Mouse (Mus musculus) limb, embryonic 12.5 days (tissue): ENCODE data around the gene Usp24. TPM values are rescaled to one million over a fixed set of nuclear protein-coding genes. Genes with fewer than 3 reads are reported as not detected.
A peak's percentile ranks its signal among the peaks of the same experiment; 100 is the strongest.

Experiments used
- ATAC-seq: fragments of 200-750 bp; cut with Nextera tagmentation; 2 replicates; pipeline ENCODE4 v1.8.0; 2017; ENCODE audit warnings: low read depth, moderate TSS enrichment; ENCODE audit not compliant: insufficient number of reproducible peaks, insufficient read depth, low FRiP score, low TSS enrichment
- H3K27ac ChIP-seq: fragments of 300-500 bp; sonication (generic); 2 replicates; pipeline ENCODE4 v1.5.1; 2016; ENCODE audit warnings: mild to moderate bottlenecking, moderate library complexity
- H3K27me3 ChIP-seq: fragments of 300-500 bp; sonication (generic); 2 replicates; pipeline ENCODE4 v1.6.1; 2016; ENCODE audit warnings: mild to moderate bottlenecking, moderate library complexity
- H3K36me3 ChIP-seq: fragments of 300-500 bp; sonication (generic); 2 replicates; pipeline ENCODE4 v1.6.1; 2016; ENCODE audit warnings: mild to moderate bottlenecking, moderate library complexity
- H3K4me1 ChIP-seq: fragments of 300-500 bp; sonication (generic); replicated peaks from 2 replicates; pipeline ENCODE4 v1.6.1; 2016
- H3K4me2 ChIP-seq: fragments of 300-500 bp; sonication (generic); 2 replicates; pipeline ENCODE4 v1.6.1; 2016; ENCODE audit warnings: mild to moderate bottlenecking, moderate library complexity
- H3K4me3 ChIP-seq: fragments of 300-500 bp; sonication (generic); replicated peaks from 2 replicates; pipeline ENCODE4 v1.5.1; 2016; ENCODE audit warnings: mild to moderate bottlenecking
- H3K9ac ChIP-seq: fragments of 300-500 bp; sonication (generic); replicated peaks from 2 replicates; pipeline ENCODE4 v1.6.1; 2016; ENCODE audit warnings: mild to moderate bottlenecking, moderate library complexity
- H3K9me3 ChIP-seq: fragments of 300-500 bp; sonication (generic); 2 replicates; pipeline ENCODE4 v1.6.1; 2016; ENCODE audit warnings: mild to moderate bottlenecking, moderate library complexity
- WGBS: fragments of 180-500 bp; shearing (Covaris S2); methylation state at CpG from one replicate; pipeline ENCODE4 v1.1.7; 2016; 5-methylcytosine and 5-hydroxymethylcytosine counted together
- polyA plus RNA-seq: library from polyadenylated mRNA; unstranded; fragments of >200 nt; fragmentation: Nextera tagmentation; extraction: Ambion mirVana; gene quantifications from 2 replicates; pipeline ENCODE4 v1.2.1, GENCODE M21; 2016

Gene Usp24
- polyA plus RNA-seq, 1 experiment from 2014 or later, result 12.4 TPM

DNA sequence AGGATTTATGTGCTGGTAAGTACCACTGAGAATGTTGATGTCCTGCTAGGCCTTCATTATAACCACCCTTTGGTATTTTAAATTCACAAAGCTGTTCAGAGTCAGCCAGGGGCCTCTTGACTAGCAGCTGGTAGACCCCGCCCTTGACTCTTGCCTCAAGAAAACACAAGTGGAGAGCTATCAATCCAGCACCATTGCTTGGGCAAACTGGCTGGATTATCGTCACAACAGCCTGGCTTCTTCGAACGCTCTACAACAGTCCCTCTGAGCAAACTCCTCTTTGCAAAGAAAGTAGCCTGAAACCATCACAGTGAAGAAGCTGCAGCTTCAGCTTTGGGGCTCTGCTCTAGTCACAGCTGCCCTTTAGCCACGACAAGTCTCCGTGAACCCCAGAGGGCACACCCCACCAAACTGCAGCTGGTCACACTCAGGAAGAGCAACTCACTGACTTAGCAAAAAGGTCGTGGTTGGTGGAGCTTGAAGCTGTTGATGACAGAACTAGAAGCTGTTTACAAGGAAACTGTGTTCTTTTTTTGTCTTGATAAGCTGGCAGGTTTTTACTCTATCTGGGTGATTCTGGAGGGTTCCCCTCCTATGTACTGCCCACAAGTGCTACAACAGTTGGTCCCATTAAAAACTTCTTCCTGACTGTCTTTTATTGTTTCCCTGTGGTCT lies 19.5 kb upstream of the Usp24 start:
- no peak for ATAC-seq
- Histone ChIP-seq H3K9me3 (0 out of 2 replicates have a peak, but pooled peaks cover 4% of the 10 kb centered on the region), H3K27me3 (no peaks in the 10 kb centered on the region), H3K27ac (no peak overlapping the region), H3K36me3 (no peaks in the 10 kb centered on the region), H3K9ac (no peak overlapping the region), H3K4me2 (no peak overlapping the region), H3K4me3 (no peak overlapping the region), H3K4me1 (peaks cover 17% of the 10 kb centered on the region)
- 89% methylated on average over 7 of the region's 7 CpGs for WGBS

DNA sequence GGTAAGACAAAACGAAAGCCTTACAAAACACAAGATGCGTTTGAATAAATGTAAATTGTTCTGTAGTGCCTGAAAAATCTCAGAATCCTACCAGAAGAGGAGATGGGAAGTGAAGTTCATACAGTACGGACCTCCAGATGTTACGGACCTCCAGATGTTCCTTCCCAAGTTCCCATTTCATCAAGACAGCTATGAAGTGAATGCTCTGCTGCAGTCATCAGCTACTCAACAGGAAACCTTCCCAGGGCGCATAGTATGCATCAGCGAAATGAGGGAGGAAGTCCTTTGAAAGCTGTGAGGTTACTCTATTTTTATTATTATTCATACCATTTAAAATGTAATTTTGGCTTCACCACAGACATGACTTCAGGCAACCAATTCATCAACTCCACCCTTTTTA lies 14.7 kb upstream of the Usp24 start:
- ATAC-seq, result no peak
- WGBS, result 75% methylated on average over 6 of the region's 6 CpGs
- H3K27ac ChIP-seq, result no peak overlapping the region

DNA sequence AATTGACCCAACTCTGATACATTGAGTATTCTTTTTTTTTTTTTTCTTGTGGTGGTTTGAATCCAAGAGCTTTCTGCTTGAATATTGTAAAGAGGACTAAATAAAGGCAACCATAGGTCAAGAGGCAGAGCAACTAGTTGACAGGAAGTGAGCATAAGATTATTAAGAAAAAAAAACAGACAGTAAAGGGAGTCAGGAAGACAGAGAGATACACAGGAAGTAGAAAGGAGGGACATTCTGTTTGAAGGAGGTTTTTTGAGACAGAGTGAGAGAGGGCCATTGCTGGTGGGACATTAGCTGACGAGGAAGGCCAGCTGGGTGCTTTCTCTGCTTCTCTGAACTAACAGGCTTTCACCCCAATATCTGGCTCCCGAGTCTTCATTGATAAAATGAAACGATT lies 7.9 kb upstream of the Usp24 start:
- Histone ChIP-seq H3K27me3 (no peaks in the 10 kb centered on the region), H3K4me1 (no peaks in the 10 kb centered on the region), H3K4me2 (no peak overlapping the region), H3K36me3 (no peaks in the 10 kb centered on the region), H3K4me3 (no peak overlapping the region), H3K27ac (no peak overlapping the region), H3K9me3 (no peaks in the 10 kb centered on the region), H3K9ac (no peak overlapping the region)
- 95% methylated on average over 3 of the region's 3 CpGs for WGBS
- no peak for ATAC-seq

More for the DNA sequence above, 14.7 kb upstream of the Usp24 start:
- Histone ChIP-seq H3K9ac (no peak overlapping the region), H3K27me3 (no peaks in the 10 kb centered on the region), H3K4me2 (no peak overlapping the region), H3K4me1 (peaks cover 16% of the 10 kb centered on the region; the same call in 1 of the 2 replicates), H3K9me3 (0 out of 2 replicates have a peak, but pooled peaks cover 4% of the 10 kb centered on the region), H3K4me3 (no peak overlapping the region), H3K36me3 (no peaks in the 10 kb centered on the region)

DNA sequence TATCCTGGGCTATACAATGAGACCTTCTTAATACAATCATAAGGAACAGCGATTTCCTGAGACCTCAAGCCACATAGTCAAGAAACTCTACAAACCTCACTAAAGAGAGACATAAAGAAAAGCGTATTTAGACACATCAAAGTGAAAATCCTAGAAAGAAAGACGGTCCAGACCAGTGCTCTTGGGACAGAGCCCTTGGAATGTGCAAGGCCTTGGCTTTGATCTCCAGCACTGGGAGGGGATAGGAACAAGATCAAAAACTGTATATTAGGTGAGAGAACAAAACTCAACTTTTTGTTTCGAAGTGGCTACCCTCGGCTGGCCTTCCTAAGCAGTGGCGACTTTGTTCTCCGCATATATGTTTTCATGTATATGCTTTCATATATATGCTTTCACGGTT lies 3.4 kb upstream of the Usp24 start:
- 70% methylated on average over 8 of the region's 8 CpGs for WGBS
- Histone ChIP-seq H3K27ac (no peak overlapping the region), H3K4me2 (no peak overlapping the region), H3K9ac (no peak overlapping the region), H3K27me3 (no peaks in the 10 kb centered on the region), H3K36me3 (no peaks in the 10 kb centered on the region), H3K9me3 (no peaks in the 10 kb centered on the region), H3K4me1 (peaks cover 5% of the 10 kb centered on the region), H3K4me3 (no peak overlapping the region)
- no peak for ATAC-seq

DNA sequence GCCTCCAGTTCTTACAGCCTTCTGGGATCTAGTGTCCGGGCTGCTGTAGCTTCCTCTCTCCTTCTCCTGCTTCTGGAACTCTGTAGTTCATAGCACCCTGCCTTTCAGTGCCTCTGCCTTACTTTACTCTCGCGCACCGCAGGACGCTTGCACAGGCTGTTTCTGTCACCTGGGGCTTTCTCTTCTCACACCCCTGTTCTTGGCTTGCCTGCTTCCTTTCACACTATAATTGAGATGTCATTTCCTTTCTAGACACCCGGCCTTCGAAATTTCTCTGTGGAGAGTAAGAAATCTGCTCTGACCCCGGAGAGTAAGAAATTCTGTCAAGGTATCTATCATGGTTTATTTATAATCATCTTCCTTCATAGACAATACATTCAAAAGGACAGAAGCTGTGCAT lies 2.9 kb upstream of the Usp24 start:
- Histone ChIP-seq H3K36me3 (no peaks in the 10 kb centered on the region), H3K9me3 (no peaks in the 10 kb centered on the region), H3K9ac (no peak overlapping the region), H3K4me3 (no peak overlapping the region), H3K4me1 (peaks cover 9% of the 10 kb centered on the region), H3K27me3 (no peaks in the 10 kb centered on the region), H3K27ac (no peak overlapping the region), H3K4me2 (no peak overlapping the region)
- 86% methylated on average over 8 of the region's 8 CpGs for WGBS
- no peak for ATAC-seq

DNA sequence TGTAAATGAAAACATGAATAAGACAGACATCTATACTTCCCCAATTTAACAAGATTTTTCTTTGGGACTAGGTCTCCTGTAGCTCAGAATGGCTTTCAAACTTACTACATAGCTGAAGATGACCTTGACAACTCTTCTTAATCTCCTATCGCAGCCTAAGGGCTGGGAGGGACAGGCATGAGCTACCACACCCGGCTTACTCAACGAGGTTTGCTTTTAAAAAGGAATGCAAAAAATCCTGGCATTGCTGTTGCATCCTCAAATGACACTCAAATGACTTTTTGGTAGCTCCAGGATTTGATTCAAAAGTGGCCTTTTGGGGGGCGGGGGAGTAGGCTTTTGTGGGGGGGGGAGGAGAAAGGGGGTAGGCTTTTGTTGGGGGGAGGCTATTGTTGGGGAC lies 2.1 kb upstream of the Usp24 start:
- H3K36me3 ChIP-seq, result no peaks in the 10 kb centered on the region
- H3K27ac ChIP-seq, result no peak overlapping the region
- H3K27me3 ChIP-seq, result no peaks in the 10 kb centered on the region
- no peak overlapping the region for H3K4me2 ChIP-seq
- H3K9me3 ChIP-seq, result no peaks in the 10 kb centered on the region
- H3K4me1 ChIP-seq, result peaks cover 17% of the 10 kb centered on the region
- H3K4me3 ChIP-seq, result no peak overlapping the region
- H3K9ac ChIP-seq, result no peak overlapping the region
- ATAC-seq, result no peak
- 65% methylated on average over 4 of the region's 4 CpGs for WGBS

DNA sequence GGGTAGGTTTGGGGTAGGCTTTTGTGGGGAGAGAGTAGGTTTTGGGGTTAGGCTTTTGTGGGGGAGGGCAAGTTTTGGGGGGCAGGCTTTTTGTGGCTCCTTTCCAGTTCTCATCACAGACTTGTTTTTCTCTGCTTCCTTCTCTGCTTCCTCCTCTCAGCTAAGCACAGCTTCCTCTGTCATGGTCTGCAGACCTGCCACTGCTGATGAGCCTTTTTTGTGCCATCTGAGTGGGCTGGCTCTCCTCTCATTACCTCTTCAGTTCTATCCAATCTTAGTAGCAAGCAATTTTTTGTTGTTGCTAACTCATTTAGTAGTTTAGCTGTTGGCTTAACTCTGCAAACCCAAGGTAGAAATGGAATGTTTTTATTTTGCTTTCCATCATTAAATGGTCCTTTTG lies 1.7 kb upstream of the Usp24 start:
- Histone ChIP-seq H3K4me2 (no peak overlapping the region), H3K9ac (no peak overlapping the region), H3K9me3 (no peaks in the 10 kb centered on the region), H3K4me1 (peaks cover 20% of the 10 kb centered on the region), H3K4me3 (no peak overlapping the region), H3K27ac (no peak overlapping the region), H3K36me3 (no peaks in the 10 kb centered on the region), H3K27me3 (no peaks in the 10 kb centered on the region)
- no peak for ATAC-seq

DNA sequence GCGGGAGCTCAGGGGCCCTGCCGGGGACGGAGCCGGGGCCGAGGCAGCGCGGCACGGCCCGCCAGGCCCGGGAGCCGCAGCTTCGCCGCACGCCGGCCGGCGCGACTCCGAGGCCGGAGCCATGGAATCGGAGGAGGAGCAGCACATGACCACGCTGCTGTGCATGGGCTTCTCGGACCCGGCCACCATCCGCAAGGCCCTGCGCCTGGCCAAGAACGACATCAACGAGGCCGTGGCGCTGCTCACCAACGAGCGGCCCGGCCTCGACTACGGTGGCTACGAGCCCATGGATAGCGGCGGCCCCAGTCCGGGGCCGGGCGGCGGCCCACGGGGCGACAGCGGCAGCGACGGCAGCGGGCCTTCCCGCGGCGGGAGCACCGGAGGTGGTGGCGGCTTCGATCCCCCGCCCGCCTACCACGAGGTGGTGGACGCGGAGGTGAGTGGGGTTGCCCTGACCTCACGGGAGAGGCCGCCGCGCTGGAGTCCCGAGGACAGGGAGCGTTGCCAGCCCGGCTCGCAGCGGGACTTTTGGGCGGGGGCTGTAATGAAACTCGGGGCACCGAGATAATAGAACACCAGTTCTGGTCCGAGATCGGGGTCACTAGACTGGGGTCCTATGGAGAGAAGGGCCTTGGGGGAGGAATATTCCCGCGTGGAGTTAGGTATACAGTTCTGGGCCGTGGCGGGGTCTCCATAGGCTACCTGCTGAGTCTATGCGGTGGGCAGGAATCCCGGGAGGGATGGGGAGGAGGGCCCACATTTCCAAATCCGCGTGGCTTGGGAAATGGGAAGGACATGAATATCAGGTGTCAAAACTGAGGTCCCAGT lies 552 bp downstream of the Usp24 start:
- no peaks in the 10 kb centered on the region for H3K36me3 ChIP-seq

DNA sequence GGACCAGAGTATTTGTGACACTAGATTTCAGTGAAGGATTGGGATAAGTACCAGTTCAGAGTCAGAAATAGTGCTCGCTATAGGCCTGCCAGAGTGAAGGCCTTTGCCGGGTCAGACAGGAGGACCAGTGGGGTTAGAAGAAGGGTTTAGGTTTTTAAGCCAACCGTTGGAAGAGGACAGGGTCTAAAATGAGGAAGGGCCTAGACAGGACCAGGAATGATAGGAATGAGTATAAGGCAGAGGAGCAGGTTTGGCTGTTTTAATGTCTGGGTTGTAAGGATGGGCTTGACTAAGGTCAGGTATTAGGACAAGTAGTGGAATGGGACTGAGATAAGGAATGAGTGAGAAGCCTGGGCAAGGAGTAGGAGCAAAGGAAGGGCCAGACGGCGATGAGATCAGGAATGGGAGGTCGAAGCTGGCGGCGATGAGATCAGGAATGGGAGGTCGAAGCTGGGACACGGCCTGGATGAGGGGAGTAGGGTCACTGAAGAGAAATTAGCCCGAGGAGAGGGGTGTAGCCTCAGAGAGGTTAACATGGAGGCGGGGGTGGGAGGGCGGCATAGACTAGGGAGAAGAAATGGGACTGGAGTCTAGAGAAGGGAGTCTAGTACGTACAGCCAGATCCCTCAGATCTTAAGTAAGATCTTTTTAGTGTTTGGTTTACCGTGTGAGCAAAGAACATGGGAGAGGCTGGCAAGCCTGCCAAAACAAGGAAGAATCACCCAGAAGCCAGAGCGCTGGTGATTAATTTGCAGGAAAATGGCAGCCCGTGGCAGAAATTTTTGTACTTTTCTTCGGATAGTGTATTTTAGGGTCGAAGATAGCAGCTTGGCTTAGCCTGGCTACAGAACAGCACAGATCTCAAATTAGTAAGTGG lies 1.4 kb downstream of the Usp24 start:
- Histone ChIP-seq H3K4me1 (peaks cover 37% of the 10 kb centered on the region), H3K4me2 (peak overlapping the region; percentile 70), H3K9ac (peak overlapping the region; percentile 97), H3K36me3 (no peaks in the 10 kb centered on the region), H3K27ac (no peak overlapping the region; the same call in 1 of the 2 replicates), H3K4me3 (peak overlapping the region; percentile 92), H3K27me3 (no peaks in the 10 kb centered on the region), H3K9me3 (no peaks in the 10 kb centered on the region)
- no peak for ATAC-seq
- 23% methylated on average over 19 of the region's 19 CpGs for WGBS

More for the DNA sequence above, 552 bp downstream of the Usp24 start:
- under 1% methylated on average over 78 of the region's 81 CpGs for WGBS
- Histone ChIP-seq H3K4me2 (peak overlapping the region; percentile 70), H3K27me3 (no peaks in the 10 kb centered on the region), H3K27ac (peak overlapping the region; percentile 95), H3K9me3 (no peaks in the 10 kb centered on the region), H3K4me3 (peak overlapping the region; percentile 92), H3K9ac (peak overlapping the region; percentile 97), H3K4me1 (peaks cover 35% of the 10 kb centered on the region)
- ATAC-seq, result peak; percentile 80

DNA sequence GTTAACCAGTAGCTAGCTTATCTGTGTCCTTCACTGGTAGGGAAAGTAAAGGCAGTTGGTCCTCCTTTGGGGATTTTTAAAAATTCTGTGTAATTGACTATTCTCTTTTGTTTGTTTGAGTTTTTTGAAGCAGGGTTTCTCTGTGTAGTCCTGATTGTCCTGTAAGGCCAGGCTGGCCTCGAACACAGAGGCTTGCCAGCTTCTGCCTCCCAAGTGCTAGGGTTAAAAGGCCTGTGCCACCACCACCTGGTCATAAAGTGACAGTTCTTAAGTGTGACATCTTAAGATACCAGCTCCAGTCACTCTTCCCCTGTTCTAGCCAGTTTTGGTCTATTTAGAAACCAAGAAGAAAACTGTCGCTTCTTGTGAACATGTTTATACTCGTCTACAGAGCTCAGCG lies 2.2 kb downstream of the Usp24 start:
- no peak overlapping the region for H3K9ac ChIP-seq
- 78% methylated on average over 4 of the region's 4 CpGs for WGBS
- peak overlapping the region; percentile 92; the same call in 1 of the 2 replicates for H3K4me3 ChIP-seq
- no peak for ATAC-seq
- no peak overlapping the region for H3K27ac ChIP-seq
- peak overlapping the region; percentile 70 for H3K4me2 ChIP-seq
- peaks cover 37% of the 10 kb centered on the region for H3K4me1 ChIP-seq
- H3K9me3 ChIP-seq, result no peaks in the 10 kb centered on the region
- H3K36me3 ChIP-seq, result no peaks in the 10 kb centered on the region
- H3K27me3 ChIP-seq, result no peaks in the 10 kb centered on the region

DNA sequence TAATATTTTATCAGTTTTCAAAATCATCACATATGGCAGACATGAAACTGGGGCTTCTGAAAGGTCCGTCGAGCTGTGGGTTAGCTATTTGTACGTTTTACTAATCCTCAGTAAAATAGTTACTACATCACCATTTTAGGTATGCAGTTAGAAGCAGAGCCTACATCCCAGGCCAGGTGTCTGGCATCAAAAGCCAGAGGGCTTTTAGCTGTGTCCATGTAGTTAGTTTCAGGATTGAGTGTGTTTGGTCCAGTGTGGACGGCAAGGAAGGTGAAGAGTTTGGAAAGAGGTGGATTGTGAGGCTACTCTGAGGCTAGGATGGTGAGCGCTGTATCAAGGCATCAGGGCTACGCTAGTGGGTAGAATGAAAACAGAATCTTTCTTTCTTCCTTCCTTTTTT lies 3.0 kb downstream of the Usp24 start:
- Histone ChIP-seq H3K27ac (no peak overlapping the region), H3K27me3 (no peaks in the 10 kb centered on the region), H3K9me3 (no peaks in the 10 kb centered on the region), H3K4me1 (peaks cover 37% of the 10 kb centered on the region), H3K9ac (no peak overlapping the region), H3K4me3 (no peak overlapping the region), H3K36me3 (no peaks in the 10 kb centered on the region), H3K4me2 (no peak overlapping the region)
- no peak for ATAC-seq
- WGBS, result 80% methylated on average over 6 of the region's 6 CpGs
